In the genomic region with DNA sequence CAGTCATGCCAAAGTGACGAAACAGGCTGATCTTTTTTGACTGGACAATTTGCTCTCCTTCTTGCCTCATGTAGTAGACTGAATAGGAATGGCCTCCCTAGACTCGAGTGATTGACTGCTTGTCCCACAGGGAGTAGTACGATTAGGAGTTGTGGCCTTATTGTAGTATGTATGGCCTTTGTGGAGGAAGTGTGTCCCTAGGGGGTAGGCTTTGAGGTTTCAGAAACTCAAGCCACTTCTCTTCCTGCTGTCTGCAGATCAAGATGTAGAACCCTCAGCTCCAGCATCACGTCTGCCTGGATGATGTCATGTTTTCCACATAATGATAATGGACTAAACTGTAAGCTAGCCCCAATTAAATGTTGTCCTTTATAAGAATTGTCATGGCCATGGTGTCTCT, we compare ENCODE assay signal across 14 mouse cellular contexts.
"Had no signal": no experiment of that assay in that cellular context is flagged by ENCODE, and none has a peak within 500 bp of the region (broad histone marks: within the 10 kb centered on the region; RNA-seq: fewer than 3 reads in every experiment).

No protein-coding gene starts in this region.

- ATAC-seq: midbrain, embryonic 13.5 days; midbrain, embryonic 15.5 days had no signal

- H3K4me1 ChIP-seq: midbrain, embryonic 13.5 days; midbrain, embryonic 15.5 days; neural tube, embryonic 12.5 days; stomach, embryonic 15.5 days had no signal

- H3K9me3 ChIP-seq: megakaryocyte, embryonic 14.5 days; midbrain, embryonic 13.5 days; midbrain, embryonic 15.5 days; neural tube, embryonic 12.5 days; stomach, embryonic 15.5 days had no signal

- H3K27ac ChIP-seq: midbrain, embryonic 13.5 days; midbrain, embryonic 15.5 days; neural tube, embryonic 12.5 days; stomach, embryonic 15.5 days; stomach, postnatal 0 days had no signal

- H3K4me3 ChIP-seq: megakaryocyte, embryonic 14.5 days; midbrain, embryonic 13.5 days; midbrain, embryonic 15.5 days; neural tube, embryonic 12.5 days; stomach, embryonic 15.5 days had no signal

- H3K36me3 ChIP-seq: midbrain, embryonic 13.5 days; midbrain, embryonic 15.5 days; neural tube, embryonic 12.5 days; stomach, embryonic 15.5 days had no signal

- H3K27me3 ChIP-seq: megakaryocyte, embryonic 14.5 days; midbrain, embryonic 13.5 days; midbrain, embryonic 15.5 days; neural tube, embryonic 12.5 days; stomach, embryonic 15.5 days had no signal

- DNase-seq: lung, adult 18-20 months; lung, embryonic 14.5 days; lung, postnatal 10 days; lung, postnatal 4 days; right cerebral cortex, postnatal 14 days; thymus, adult 2 months; thymus, postnatal 25 days; thymus, postnatal 4 days had no signal
